Mouse (Mus musculus) frontal cortex, postnatal 10 days (tissue): ENCODE measurements at regions not wholly inside any gene's neighbourhood (a gene's known extent, or its start where the extent isn't known, plus 50 kb on each side); places are given as distances from the start of the nearest gene placed in this dataset.

Experiments
- DNase-seq, 2 experiments: peaks; one replicate each; pipeline ENCODE4 v3.0.0; 2022; ENCODE audit warnings: low spot score in 2 of 2, mixed read lengths in 1 of 2

DNA sequence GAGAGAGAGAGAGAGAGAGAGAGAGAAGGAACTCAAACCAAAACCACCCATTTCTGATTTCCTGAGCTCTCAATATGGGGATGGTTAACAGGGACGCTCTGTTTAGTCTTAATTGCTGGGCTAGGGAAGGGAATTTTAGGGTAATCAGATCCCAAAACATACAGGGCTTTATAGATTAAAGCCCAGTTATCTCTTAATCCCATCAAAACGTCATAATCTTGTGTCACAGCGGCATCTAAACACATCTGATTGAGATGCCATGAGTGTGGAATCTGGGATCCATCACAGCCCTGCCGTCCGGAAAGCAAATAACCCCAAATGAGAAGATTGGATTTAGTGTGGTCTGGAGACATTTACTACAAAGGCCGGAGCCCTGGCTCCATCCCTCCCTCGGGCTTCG lies 527.1 kb upstream of the Tbx3 start:
- no peak for DNase-seq

DNA sequence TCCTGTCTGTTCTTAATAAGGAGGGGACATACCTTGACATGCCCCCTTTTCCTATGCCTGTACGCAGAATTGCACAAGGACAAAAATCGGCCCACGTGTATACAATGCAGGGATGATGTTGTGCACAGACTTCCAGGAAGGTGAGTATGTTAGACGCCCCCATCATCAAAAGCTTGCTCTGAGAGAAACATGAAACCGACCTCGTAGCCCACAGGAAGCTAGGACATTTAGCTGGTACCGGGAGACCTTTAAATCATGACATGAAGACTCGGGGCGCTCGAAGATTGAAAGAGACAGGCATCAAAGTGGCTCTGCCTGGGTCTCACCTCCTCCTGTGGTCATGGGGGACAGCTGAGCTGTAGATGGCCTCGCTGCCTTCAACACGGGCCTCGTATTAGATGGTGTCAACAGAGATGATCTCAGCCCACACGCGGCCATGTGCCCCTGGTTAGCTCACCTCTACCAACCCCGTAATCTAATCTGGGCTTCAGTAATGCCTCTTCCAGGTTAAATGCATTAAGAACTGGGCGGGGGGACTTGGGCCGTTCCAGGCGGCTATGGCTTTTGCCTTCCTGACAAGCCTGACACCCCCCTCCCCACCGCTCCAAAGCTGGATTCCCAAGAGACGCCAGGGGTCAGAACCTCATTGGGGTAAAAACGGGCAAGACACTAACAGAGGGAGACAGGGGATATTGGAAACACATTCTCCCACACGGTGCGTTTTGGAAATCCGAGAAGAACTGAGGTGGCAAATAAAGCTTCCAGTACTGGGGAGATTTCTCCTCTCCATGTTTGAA lies 520.9 kb upstream of the Tbx3 start:
- DNase-seq, result no peak

DNA sequence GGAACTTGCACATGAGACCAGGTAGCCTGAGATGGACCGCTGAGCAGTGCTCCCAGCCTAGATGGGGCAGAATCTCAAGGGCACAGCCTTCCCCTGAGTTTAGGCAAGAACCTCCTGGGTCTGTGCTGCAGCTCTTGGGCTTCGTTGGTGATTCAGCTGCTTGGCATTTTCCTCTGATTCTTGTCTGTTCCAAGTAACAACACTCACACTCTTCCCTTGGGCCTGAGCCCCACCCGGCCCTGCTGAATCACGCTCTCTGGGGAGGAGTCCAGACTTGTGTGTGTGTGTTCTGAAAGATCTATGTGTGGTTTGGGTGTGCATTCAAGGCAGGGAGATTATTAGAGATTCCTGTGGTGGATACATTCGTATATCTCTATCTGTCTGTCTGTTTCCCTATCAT lies 517.4 kb upstream of the Tbx3 start:
- no peak for DNase-seq

DNA sequence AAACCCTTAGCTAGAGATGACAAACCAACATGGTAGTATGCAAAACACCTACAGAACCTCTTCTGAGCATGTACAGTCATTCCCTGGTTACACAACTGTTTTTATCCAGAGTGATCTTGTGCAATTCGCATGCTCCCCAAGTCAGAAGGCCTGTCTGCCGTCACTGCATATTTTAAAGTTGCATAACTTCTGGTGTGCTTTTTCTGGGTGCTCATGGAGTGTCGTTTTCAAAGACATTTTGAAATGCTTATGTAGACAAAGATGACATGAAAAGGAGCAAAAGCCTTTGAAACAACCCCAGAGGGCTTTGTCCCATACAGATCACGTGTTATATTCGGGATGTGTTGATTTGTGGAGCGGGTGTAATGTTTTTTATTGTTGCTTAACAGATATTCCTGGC lies 513.8 kb upstream of the Tbx3 start:
- no peak for DNase-seq

DNA sequence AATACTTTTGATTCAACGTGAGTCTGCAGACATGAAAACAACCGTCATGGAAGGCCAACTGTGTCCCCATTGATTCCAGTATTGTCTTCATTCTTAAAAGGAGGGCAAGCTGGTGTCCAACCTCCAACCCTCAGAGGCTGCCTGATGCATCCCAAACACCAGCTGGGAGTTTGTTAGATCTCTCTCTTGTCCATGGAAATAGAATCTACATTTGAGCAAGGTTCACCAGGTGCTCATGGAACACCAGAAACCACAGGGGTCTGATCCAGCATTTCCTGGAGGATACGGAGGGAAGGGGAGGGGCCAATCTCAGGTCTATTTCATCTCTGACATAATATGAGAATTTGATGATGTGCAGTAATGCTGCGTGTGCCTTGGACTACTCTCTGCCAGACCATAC lies 512.3 kb upstream of the Tbx3 start:
- no peak for DNase-seq

DNA sequence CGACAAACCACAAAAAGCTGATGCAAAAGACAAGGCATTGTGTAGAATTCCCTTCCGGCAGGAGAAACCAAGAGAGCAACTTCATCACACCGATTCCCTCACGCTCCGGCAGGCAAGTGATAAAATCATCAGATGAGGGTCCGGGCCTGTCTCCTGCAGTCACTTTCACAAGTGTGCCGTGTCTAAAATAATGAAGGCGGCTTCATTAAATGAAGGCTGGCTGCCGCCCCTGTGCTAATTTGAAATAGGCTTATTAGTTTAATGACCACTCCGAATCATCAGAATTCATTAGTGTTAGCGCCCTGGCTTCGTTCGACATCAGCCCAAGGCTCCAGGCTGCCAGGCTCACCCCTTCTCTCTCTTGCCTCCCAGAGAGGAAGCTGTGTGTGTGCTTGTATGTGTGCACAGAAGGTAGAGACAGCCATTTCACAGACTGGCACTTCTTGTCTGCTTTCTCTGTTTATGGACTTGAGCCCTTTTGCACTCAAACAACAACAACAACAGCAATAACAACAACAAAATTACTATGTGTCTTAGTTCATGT lies 508.3 kb upstream of the Tbx3 start:
- DNase-seq, result no peak

DNA sequence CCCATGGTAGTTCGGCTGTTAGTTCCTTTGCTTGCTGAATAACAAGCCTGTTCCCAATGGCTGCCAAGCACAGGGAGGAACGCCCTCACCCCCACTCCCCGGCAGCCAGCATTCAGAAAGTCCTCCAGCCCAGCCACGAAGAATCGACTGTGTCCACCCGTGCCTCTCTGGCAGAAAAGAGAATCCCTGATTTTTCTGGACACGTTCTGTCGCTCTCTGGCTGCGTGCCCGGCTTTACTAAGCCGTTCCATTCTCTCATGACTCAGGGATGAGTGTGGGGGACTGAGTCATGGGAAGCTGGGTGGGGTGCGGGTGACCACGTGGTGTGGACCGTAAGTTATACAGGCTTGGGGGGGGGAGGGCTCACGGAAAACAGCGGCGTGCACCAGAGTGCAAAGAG lies 502.8 kb upstream of the Tbx3 start:
- peak; percentile 57 to 72 for DNase-seq

DNA sequence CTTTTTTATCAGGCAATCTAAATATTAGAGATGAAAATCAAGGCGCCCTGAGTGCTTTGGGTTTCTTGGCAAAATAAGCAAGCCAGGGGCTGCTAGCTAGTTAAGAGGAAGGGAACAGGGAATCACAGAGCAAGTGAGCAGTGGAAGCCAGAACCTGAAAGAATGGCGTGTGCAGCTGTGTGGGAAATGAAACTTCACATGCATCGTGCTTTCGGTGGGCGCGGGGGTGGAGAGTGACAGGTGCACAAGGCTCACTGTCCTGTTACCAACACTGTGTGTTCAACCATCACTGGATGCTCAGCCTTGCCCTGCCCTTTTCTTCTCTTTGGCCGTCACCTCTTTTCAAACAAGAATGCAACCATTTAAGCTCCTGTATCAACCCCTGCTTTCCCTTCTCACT lies 501.2 kb upstream of the Tbx3 start:
- no peak for DNase-seq

DNA sequence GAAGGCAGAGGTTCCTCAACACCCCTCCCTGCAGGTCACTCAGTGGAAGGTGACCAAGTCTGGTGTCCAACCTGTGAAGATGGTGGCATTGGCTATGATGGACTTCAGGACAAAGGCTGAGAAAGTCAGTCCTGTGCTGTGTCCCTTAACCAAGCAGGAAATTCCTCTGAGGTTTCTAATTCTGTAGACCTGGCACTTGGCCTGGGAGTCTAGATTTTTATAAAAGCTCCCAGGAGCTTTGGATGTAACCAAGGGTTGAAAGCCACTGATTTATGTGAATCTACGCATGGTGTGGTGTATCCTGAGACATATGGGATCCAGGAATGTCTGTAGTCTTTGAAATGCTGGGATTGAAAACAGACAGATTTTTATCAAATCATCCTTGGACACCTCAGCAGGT lies 498.8 kb upstream of the Tbx3 start:
- no peak for DNase-seq

DNA sequence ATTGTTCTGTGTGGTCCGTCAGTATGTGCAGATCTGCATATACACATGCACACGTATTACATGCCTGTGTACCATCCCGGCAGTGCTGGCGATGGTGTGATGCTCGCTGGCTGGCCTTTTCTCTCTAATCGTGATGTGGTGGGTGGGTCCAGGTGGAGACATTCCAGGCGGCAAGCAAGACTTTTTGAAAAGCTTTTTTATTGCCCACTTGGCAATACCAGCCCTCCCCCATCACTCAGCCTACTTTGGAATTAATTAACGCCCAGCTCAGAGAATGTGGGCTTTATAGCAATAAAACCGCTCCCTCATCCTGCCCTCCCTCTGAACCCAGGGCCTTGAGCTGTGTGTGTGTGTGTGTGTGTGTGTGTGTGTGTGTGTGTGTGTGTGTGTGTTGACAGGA lies 491.7 kb upstream of the Tbx3 start:
- no peak for DNase-seq

DNA sequence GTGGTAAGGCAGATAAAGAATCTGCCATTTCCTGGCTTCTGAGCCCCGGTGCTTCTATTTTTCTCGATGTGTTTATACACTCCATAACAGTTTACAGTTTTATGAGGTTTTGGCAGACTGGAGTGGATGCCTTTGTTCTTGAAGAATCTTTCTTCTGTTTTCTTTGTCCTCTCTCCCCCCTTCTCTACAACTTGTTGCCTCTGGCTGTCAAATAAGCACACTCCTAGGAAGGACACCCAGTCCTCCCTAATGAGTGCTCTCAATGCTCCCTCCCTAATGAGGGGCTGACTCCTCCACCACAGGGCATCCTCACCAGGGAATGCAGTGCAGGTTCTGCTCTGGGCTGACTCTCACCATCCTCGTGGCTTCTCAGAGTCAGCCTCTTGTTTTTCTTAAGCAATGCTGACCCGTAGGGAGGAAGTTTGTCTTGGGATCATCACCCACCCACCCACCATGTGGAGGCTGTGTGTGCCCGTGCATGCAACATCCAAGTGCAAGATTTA lies 486.9 kb upstream of the Tbx3 start:
- no peak for DNase-seq

DNA sequence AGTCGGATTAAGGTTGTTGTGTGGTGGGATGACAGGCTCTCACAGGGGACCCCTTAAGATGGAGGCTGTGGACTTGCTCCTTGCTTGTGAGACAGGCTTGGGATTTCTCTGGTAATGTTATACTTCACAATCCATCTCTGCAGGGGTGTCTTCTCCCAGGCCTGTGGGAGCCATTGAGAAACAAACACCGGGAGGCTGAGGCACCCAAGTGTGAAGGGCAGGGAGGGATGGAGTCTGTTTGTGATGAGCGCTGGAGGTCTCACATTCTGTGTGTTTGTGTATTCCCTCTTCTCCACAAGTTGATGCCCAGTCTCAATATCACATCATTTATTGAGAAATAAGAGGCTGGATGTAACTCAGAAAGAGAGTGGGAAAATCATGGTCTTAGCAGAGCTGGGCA lies 483.9 kb upstream of the Tbx3 start:
- DNase-seq, result no peak

DNA sequence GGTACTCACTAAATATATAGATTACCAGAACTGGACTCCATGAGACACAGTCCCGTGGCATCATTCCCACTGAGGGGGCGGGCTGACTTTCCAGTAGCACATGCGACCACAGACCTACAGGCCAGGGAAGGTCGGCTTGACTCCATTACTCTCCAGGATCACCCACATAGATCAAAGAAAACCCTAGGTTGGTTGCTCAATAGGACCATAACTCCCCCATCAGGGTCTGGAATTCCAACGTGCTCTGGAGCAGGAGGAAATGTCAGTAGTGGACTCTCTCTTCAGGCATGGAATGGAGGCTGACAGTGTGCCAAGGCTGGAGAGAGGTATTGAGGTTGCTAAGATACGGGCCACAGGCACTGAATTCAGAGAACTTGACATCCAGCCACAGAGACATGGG lies 482.0 kb upstream of the Tbx3 start:
- DNase-seq, result no peak

DNA sequence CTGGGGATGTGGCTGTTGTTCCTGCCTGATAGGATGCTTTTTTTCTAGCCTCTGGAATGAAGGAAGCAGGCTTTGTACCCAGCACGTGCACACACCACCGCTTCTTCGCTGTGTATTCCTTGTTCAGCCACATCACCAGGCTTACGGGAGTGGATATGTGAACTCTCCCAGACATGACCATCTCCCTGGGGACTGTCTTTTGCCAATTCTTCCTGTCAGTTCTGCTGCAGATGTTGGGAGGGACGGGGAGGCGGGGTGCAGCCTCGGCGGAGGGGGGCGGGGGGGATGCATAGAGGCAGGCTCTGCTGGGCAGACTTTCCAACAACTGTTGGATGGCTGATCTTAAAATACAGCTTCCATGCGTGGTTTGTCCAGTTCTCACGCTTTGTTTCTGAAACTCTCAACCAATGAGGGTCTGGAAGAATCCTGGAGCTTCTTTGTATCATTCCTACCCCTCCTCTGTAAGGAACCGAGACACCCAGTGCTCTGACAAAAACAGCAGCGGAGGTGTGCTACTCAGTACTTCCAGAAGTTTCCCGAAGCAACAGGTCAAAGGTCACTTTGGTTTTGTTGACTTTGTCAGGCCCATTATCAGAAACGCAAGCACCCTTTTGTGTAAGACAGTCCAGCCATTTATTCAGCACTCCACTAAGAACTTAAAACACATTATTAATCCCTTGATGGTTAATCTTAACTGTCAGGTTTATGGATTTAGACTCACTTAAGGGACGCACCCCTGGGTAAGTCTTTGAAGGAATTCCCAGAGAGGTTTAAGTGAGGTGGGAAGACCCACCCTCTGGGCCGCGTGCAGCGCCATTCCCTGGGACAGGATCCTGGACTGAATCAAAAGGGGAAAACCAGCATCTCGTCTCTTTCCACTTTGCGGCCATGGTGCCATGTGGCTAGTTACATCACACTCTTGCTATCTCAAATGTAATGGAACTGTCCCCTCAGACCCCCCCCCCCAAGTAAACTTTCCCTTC lies 476.5 kb upstream of the Tbx3 start:
- no peak for DNase-seq

DNA sequence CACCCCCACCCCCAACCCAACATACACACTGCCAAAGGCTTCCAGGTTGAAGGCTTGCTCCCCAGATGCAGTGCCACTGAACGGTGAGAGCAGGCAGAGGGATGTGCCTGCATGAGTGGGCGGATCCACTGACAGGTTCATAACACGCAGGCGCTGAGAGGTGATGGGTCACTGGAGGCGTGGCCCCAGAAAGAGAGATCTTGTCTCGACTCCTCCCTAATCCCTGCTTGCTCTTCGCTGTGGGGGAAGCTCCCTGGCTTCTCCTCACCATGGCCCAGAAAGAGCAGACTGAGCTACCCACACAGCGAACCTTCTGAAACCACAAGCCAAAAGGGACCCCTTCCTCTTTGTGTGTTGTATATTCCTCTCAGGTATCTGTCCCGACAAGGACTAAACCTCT lies 470.6 kb upstream of the Tbx3 start:
- DNase-seq, result no peak

DNA sequence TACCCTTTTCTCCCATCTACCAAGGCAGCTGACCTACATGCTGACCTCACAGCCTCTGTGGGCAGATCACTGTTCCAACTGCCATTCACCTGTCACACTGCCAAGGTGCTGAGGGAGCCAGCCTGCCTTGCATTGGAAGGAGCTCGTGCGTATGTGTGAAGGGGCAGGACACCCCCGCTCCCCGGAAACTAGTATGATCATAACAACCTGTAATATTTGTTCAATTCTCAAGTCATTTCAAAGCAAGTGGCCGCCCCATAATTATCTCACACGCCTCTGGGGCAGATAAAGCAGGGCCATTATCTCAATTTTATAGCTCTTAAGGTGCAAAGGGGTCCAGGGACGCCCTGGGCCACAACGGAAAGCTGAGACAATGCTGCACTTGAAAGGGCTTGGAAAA lies 469.2 kb upstream of the Tbx3 start:
- DNase-seq, result no peak

DNA sequence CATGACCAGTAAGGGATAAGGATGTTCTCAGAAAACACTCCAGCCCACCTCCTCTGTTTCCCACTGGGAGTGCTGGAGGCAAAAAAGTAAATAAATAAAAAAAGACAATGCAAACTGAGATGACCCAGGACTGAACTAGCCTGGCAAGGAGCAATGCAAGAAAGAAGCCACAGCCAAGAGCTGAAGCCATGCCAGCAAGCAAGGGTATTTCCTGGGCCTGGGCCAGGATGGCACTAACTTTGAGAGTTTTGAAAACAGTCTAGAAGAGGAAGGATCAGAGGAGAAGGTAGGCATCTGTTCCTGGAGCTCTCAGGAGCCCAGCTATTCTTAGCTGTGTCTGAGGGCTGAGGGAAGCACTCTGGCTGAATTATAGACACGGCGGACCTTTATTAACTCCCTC lies 465.7 kb upstream of the Tbx3 start:
- DNase-seq, result no peak

DNA sequence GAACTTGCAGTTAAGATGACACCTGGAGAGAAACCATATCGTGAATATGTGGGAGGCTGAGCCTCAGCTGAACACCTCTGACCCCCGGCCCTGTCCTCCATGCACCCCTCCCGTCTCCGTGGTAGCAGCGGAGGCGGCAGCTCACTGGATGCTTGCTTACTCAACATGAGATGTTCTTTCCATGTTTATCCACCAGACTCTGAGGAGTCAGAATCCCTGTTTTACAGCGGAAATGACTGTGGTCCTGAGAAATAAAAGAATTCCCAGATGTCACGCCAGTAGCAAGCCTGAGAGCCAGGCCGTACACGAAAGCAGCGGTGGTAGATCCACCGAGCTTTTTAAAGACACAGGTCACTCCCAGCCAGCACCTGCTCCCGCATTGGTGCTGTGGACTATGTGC lies 462.4 kb upstream of the Tbx3 start:
- no peak for DNase-seq

DNA sequence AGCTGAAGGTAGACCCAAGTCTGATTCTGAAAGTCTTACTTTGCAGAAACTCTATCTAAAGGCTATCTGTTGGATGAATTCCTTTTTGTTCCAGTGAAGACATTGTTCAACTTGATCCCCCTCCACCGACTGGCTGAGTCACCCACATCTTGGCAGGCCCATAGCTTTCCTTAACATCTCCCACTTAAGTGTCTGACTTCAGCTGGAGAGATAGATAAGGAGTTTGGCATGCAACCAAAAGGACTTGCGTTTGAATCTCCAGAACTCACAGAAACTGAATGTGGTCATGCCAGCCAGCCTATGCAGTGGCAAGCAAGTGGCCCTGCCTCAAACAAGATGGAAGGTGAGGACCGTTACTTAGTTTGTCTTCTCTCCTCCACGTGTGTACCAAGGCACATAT lies 457.3 kb upstream of the Tbx3 start:
- no peak for DNase-seq

DNA sequence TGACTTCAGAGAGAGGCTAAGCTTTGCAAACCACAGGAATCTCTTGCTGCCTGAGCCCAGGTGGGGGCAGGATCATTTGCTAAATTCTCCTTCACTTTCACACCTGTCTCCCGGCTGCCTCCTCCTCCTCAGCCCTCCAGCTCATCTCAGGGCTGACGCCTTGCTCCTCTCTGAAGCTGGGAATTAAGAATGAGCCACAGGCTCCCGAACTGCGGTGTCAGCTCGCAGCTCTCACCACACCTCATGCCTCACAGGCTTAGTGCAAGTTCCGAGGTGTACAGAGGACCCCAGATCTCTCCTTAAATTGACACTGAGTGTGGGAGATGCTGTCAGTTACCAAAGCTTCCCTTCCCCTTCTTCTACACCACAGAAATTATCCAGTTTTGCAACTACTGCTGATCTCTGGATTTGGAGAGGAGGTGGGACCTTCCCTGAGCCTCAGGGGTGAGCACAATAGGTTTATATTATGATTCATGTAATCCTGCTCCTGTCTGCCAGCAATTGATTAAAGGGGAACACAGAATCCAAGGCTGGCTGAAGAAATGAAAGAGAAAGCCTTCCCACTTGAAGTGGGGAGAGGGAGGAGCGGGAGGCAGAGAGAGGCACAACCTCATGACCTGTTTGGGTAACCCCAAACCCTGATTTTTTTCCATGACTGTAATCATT lies 456.6 kb upstream of the Tbx3 start:
- no peak for DNase-seq

DNA sequence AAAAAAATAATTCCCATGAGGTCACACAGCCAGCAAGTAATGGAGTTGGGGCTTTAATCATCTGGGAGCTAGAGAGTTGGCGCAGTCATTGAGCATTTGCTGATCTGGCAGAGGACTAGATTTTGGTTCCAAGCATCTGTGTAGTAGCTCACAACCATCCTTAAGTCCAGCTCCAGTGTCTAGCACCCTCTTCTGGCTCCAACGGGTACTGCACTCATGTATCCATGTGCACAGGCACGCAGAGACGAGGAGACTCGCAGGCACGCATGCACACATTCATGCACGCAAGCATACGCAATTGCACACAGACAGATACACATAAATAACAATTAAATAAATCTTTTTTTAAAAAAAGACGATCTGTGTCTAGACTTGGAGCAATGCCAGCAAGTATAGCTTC lies 455.5 kb upstream of the Tbx3 start:
- no peak for DNase-seq

DNA sequence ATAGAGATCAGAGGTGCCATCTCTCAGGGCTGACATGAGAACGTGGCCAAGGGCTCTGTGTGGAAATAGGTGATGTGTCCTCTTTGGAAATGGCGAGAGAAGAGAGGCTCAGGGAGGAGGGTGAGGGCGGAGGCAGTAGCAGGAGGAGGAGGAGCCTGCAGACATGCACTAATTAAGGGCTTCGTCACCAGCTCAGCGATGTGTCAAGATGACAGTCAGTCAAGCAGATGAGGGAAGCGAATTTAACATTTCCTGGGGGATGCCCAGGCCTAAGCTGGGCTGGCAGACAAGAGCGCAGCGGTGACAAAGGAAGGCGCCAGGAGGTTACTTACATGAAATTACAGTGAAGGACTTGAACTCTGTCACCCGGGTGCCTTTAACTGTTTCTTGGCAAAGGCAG lies 455.1 kb upstream of the Tbx3 start:
- no peak for DNase-seq
